Mouse (Mus musculus) hematopoietic stem cell, adult 5-6 weeks (primary cell): ENCODE measurements around the gene Them5. TPM values are rescaled to one million over a fixed set of nuclear protein-coding genes. Genes with fewer than 3 reads are reported as not detected.

Experiments used
- ATAC-seq, 2 experiments: fragments of 125-278 bp in 1 of 2; replicated peaks in 1 of 2; 2 replicates each; pipeline ENCODE4 v1.8.0; 2016 to 2017; ENCODE audit warnings: inconsistent platforms in 2 of 2, mild to moderate bottlenecking in 2 of 2, moderate number of reproducible peaks in 2 of 2, low read depth in 1 of 2, moderate TSS enrichment in 1 of 2; ENCODE audit not compliant: low FRiP score in 2 of 2, poor library complexity in 2 of 2, severe bottlenecking in 2 of 2, insufficient read depth in 1 of 2, low TSS enrichment in 1 of 2
- total RNA-seq: library from RNA; stranded (forward); fragments of 172-1452, 232-1000 nt; gene quantifications from 2 replicates; pipeline ENCODE4 v1.2.3, GENCODE M21; 2017

Them5 gene
- total RNA-seq, 1 experiment from 2014 or later: not detected

DNA sequence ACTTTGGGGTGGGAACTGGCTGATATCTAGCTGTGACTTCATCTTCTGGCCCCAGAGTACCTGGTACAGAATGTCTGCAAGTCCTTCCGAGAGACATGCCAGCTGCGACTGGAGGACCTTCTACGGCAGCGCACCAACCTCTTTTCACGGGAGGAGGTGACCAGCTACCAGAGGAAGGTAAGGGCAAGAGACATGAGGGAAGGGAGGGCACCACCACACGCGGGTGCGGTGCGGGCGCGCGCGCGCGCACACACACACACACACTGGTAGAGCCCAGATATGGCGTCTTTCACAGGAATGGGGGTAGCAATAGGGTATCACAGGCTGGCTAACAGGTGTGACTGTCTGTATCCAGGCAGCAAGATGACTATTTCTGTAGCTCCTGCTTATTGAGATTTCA lies 47.5 kb downstream of the Them5 start:
- ATAC-seq: no peak

DNA sequence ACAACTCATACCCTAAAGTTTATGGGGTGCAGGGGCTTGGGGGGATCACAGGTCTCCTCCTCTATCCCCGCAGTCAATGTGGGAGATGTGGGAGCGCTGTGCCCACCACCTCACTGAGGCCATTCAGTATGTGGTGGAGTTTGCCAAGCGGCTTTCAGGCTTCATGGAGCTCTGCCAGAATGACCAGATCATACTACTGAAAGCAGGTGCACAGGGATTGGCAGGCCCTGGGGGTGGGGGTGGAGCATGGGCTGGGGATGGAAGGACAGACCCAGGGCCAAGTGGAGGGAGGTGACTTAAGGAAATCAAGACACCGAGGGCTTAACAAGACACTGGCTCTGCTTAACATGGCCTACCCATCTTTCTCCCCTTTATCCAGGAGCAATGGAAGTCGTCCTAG lies 49.1 kb downstream of the Them5 start:
- no peak for ATAC-seq

DNA sequence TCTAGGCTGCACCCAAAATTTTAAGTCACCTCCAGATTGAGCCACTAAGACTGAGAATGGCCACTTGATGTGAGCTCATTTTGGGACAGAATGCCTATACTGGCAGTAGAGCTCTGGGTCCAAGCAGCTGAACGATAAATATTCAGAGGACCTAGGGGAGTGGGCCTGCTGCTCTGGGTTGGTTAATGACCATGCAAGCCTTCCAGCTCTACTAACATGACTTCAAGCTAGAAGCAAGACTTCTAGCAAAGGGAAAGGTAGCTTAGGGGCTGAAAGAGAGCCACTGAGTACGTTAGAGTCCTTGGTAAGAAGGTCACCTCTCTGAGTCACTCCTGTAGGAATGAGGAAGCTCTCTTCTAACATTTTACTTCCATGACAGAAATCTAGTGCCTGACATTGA lies 50.2 kb downstream of the Them5 start:
- ATAC-seq: no peak

DNA sequence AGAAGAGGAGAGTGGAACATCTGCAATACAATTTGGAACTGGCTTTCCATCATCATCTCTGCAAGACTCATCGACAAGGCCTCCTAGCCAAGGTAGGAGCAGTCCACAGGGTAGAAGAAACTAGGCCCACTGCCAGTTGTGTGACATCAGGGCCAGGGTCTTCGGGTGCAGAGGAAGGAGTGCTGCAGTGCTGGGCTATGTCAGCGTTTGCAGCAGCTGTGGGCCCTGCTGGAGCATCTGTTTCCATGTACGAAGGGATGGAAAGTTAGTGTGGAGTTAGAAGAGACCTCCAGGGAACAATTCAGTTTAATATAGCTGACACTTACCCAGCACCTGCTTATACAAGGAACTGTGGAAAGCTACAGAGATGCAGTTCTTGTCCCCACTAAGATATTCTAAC lies 51.1 kb downstream of the Them5 start:
- no peak for ATAC-seq

DNA sequence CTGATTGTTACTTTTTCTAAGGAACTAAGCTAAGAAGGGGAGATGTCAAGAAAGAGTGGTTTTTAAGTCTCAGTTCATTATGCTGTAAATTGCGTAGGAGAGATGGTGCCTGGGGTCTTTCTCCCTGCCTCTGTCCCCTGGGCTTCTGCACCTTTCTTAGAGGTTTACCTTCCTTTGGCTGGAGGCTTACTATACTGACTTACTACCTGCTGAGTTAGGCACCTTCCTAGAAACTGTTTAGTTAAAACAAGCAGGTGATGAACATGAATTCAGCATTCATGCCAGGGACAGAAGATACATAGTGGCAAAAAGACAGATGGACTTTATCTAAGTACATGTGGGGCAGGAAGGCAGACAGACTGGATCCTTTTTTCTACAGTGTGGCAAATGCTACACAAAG lies 54.4 kb downstream of the Them5 start:
- no peak for ATAC-seq

DNA sequence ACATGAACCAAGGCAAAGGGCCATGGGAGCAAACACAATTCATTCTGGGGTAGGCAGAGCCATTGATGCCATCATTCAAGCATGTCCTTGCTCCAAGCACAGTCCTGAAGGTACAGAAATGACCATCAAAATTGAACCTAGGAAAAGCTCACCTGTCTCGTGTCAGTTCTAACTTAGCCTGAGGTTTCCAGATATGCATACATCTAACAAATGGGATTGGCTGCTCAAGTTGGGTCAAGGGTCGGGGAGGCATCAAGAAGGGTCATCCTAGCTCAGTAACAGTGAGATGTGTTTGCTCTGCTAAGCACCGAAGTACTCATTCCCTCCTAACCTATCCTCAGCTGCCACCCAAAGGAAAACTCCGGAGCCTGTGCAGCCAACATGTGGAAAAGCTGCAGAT lies 55.0 kb downstream of the Them5 start:
- no peak for ATAC-seq

Other genes with a start within 250 kb of the Them5 start
- gene Gm10696, start 163.9 kb upstream of the Them5 start, total RNA-seq: not detected in 2 replicates
- not detected in 2 replicates for gene Gm5286, start 145.4 kb upstream of the Them5 start, total RNA-seq
- gene Gm4778, start 78.1 kb upstream of the Them5 start, total RNA-seq: not detected in 2 replicates
- 2.9 and 3.9 TPM in 2 replicates for gene Them4, start 32.0 kb upstream of the Them5 start, total RNA-seq
- not detected in 2 replicates for gene C2cd4d, start 20.3 kb downstream of the Them5 start, total RNA-seq
- gene Rorc, start 30.7 kb downstream of the Them5 start, total RNA-seq: 0.35 and 2.1 TPM in 2 replicates
- not detected in 2 replicates for gene Lingo4, start 56.4 kb downstream of the Them5 start, total RNA-seq
- gene Tdrkh, start 71.2 kb downstream of the Them5 start, total RNA-seq: 7.8 and 9.5 TPM in 2 replicates
- gene Mrpl9, start 101.2 kb downstream of the Them5 start, total RNA-seq: 64.1 and 67.4 TPM in 2 replicates
- 0.25 TPM in 1 of 2 replicates, not detected in the other for gene Oaz3, start 101.8 kb downstream of the Them5 start, total RNA-seq
- not detected in 2 replicates for gene Celf3, start 136.2 kb downstream of the Them5 start, total RNA-seq
- not detected in 2 replicates for gene Riiad1, start 138.2 kb downstream of the Them5 start, total RNA-seq
- 28.5 TPM in 2 replicates for gene Snx27, start 240.6 kb downstream of the Them5 start, total RNA-seq